Mouse (Mus musculus) gastrocnemius, adult 2 months (tissue): ENCODE data around the gene Mrps18a. TPM values are rescaled to one million over a fixed set of nuclear protein-coding genes. Genes with fewer than 3 reads are reported as not detected.

Experiments
- DNase-seq: peaks from one replicate; pipeline ENCODE4 v3.0.0; 2022
- H3K27ac ChIP-seq: fragments of 200-600 bp; 2 replicates; pipeline ENCODE4 v1.8.1; 2022; ENCODE audit warnings: mild to moderate bottlenecking
- H3K4me3 ChIP-seq: fragments of 200-600 bp; 2 replicates; pipeline ENCODE4 v1.8.1; 2022; ENCODE audit warnings: mild to moderate bottlenecking, moderate library complexity
- CTCF ChIP-seq: fragments of 200-600 bp; IDR thresholded peaks from 2 replicates; pipeline ENCODE4 v1.8.1; 2022; ENCODE audit warnings: antibody characterized with exemption, mild to moderate bottlenecking, moderate library complexity
- intact Hi-C: fragments of 180-260 bp; cut with DNase I; formaldehyde crosslinking; loops from one replicate; pipeline ENCODE4 v1.15.1; 2025
- total RNA-seq, 2 experiments: library from RNA; stranded (reverse); gene quantifications; 2 replicates each; pipeline ENCODE4 v1.2.3; 2021

Gene Mrps18a
- total RNA-seq, 2 experiments from 2014 or later = 84.2 to 104 TPM

DNA sequence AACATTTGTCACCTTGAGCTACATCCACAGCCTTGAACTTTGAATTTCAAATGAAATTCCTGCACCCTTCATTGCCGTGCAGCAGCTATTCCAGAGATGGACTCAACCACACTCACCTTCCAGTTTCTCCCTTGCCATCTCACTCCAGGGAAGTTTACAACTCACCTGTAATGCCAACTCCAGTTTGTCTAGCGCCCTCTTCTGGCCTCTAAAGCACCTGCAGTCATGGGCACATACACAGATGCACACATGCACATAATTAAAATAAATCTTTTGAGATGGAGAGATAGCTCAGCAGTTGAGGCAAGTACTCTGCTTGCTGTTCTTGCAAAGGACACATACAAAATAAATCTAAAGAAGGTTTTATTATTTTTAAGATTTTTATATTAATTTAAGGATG is 31.7 kb upstream of the Mrps18a start:
- intact Hi-C loops = no loop called here
- no peak overlapping the region for H3K27ac ChIP-seq
- TF ChIP-seq CTCF = peak; percentile 6; the same call in 1 of the 2 replicates
- H3K4me3 ChIP-seq = no peak overlapping the region
- no peak for DNase-seq

DNA sequence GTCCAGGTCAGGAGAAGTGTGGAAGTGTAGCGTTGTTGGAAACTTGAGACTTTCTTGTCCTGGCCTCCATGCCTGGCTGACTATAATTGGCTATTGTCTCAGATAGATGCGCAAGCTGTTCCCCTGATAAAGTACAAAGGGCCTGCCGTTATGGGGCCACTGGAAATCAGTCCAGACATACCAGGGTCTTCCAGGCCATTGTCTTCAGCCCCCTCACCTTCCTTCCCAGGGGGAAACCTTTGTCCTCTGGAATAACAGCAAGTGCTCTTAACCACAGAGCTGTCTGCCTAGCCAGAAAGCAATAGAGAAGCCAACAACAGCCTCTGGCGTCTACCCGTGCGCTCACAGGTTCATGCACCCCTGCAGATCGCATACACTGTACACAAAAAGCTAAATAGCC is 30.4 kb upstream of the Mrps18a start:
- intact Hi-C loops = no loop called here
- no peak overlapping the region for H3K27ac ChIP-seq
- no peak for TF ChIP-seq CTCF
- peak; percentile 10 for DNase-seq
- no peak overlapping the region for H3K4me3 ChIP-seq

DNA sequence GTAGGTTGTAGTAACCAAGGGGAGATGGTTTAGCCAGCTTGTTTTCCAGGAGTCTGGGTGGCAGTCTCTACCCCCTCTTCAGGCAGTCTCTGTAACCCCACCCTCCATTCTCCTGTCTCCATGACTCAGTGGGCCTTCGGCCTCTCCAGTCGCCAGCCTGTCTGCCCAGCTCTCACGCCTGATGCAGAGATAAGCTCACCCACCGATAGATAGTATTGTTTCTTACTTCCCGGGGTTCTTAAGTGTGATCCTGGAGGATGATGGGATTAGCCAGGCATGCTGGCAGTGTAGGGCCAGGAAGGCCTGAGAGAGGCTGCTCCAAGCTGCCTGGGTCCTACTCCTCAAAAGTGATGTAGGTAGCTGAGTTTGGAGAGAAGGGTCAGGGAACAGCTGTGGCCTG is 29.7 kb upstream of the Mrps18a start:
- no peak for DNase-seq
- intact Hi-C loops = no loop called here
- no peak for TF ChIP-seq CTCF
- peak overlapping the region; percentile 56 for H3K27ac ChIP-seq
- no peak overlapping the region for H3K4me3 ChIP-seq

DNA sequence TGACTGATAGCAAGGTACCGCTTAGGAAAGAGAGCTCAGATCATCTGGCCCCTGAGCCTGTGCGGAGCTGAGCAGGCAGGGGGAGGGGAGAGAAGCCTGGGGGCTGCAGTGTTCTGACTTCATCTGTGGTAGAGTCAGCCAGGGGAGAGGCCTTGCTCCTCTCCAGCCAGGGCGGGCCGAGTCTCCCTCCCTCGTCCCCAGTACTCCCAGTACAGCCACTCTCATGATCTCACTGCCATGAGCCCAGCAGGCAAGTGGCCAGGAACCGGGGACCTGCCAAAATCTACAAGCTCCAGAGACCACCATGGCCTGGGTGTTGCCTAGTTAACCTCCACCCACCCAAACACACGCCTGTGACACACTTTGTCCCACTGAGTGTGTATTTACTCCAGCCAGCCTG is 29.1 kb upstream of the Mrps18a start:
- DNase-seq = peak; percentile 85
- TF ChIP-seq CTCF = no peak
- Histone ChIP-seq H3K4me3 (no peak overlapping the region), H3K27ac (peak overlapping the region; percentile 56; the same call in 1 of the 2 replicates)
- intact Hi-C loops = no loop called here

DNA sequence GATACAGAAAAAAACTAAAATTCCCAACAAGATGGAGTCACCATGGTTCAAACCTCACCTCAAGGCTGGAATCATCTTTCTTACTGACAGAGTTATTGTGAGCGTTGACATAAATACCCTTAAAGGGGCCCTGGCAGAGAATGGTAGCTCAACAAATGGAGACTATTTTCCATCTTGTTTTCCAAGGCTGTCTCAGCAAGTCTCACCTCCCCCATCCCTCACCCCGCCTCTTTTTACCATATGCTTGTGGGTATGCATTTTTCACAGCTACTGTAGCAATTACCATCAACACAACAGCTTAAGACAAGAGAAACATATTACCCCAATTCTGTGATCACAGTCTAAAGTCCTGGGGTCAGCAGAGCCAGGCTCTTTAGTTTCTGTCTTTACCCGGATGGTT is 27.4 kb upstream of the Mrps18a start:
- intact Hi-C loops = no loop called here
- H3K27ac ChIP-seq = no peak overlapping the region
- DNase-seq = no peak
- H3K4me3 ChIP-seq = no peak overlapping the region
- TF ChIP-seq CTCF = no peak

DNA sequence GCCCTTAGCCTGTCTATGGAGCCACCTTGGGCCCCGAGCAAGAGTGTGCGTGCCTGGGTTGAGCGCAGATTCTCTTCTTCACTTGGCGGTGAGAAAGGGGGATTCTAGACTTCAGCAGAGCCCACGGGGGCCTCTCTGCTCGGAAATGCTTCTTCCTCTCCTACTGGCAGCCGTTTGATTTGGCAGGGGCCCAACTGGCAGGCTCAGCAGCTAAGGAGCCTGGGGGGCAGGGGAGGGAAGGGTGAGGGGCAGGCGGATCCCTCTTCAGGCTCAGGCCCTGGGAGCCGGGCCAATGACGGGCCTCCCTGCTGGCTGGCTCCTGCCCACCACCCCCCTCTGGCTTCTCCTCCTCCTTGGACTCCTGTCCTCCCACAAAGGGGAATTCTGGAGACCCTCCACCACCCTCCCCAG is 26.7 kb upstream of the Mrps18a start:
- peak; percentile 81 for DNase-seq
- TF ChIP-seq CTCF = no peak
- intact Hi-C loops = no loop called here
- H3K27ac ChIP-seq = peak overlapping the region; percentile 28; the same call in 1 of the 2 replicates
- peak overlapping the region; percentile 13; the same call in 1 of the 2 replicates for H3K4me3 ChIP-seq

DNA sequence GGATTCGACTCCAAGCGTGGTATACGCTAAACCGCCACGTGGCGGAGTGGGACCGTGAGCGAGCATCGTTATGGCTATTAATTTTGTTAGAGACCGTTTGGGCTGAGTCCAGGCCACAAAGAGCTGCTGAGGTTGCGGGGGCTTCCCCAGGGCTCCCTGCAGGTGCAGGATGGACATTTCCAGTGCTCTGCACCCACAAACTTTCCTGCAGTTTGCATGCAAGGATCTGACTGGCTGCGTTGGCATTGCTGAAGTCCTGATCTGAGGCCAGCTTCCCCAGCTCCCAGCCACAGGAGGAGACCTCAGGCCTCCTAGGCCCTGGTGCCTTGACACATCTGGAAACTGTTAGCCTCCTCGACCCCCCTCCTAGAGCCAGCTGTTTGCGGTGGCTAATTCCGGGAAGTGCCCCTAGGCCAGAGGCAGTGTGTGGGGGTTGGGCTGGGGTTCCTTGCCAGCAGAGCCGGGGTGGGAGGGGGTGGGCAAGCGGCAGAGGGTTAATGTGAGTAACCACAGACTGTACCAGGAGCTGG is 24.4 kb upstream of the Mrps18a start:
- H3K27ac ChIP-seq = peak overlapping the region; percentile 31; the same call in 1 of the 2 replicates
- intact Hi-C loops = no loop called here
- H3K4me3 ChIP-seq = no peak overlapping the region
- peak; percentile 33 for DNase-seq
- TF ChIP-seq CTCF = peak; percentile 33

DNA sequence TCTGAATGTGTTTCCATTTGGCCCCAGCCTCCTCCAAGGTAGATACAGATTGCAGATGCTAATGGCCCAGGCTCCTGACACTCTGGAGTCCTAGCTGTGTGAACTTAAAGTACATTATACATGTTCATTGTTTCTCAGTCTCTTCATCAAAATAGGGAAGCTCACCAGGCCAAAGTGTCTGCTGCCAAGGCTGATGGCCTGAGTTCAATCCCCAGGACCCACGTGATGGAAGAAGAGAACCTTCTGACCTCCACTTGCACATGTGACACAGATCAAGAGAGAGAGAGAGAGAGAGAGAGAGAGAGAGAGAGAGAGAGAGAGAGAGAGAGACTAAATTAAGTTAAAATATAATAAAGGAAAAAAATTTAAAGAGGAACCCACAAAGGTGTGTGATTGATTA is 19.4 kb upstream of the Mrps18a start:
- intact Hi-C loops = no loop called here
- no peak for TF ChIP-seq CTCF

DNA sequence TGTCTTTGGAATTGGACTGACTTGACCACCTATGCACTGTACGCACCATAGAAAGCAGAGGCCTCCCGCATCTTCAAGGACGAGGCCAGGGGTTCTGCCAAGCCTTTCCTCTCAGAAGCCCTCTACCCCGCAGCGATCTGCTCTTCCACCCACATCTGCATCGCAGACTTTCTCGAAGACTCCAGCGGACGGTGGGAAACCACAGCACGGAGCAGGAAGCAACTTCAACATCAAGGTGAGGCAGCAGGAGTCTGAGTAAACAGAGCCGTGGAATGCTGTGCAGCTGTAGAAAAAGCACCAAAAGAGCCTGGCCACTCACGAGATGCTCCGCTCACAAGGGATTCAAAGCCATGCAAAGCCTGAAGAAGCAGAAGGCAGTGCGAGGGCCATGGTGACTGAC is 18.9 kb upstream of the Mrps18a start:
- Histone ChIP-seq H3K4me3 (no peak overlapping the region), H3K27ac (no peak overlapping the region)
- DNase-seq = no peak
- intact Hi-C loops = no loop called here
- no peak for TF ChIP-seq CTCF

More for the DNA sequence above, 19.4 kb upstream of the Mrps18a start:
- DNase-seq = no peak
- H3K27ac ChIP-seq = no peak overlapping the region
- H3K4me3 ChIP-seq = no peak overlapping the region

DNA sequence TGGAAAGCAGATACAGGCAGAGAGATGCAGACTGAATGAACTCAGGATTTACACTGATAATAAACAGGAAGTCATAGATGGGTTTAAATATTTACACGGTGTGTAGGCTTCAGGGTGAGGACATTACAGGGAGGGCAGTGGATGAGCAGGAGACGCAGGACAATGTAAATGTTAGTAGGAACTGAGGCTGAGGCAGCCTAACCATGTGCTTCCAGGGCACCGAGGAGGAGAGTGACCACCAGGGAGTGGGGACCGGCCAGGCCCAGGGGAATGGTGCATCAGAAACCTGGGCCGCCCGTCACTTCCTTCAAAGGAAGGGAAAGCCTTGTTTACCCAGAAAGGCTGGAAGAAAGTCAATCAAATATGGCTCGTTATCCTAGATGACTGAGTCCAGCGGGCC is 12.3 kb upstream of the Mrps18a start:
- Histone ChIP-seq H3K4me3 (no peak overlapping the region), H3K27ac (no peak overlapping the region)
- intact Hi-C loops = no loop called here
- no peak for TF ChIP-seq CTCF
- no peak for DNase-seq

DNA sequence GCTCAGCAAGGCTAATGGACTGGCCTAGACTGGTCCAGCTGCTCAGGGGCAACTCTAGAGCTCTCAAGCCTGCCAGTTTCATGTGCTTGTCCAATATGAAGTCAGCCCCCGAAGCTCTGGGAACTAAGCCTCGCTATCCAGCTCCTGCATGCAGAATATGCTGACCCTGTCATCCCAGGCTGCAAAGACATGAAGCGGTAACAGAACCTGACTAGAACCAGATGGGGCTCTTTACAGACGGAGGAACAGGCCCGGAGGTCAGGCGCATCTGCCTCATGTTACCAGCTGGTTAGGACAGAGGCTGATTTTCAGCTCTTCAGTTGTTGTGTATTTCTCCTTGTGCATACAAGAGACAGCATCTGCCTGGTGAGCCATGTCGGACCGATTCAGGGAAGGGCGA is 8.9 kb upstream of the Mrps18a start:
- TF ChIP-seq CTCF = no peak
- DNase-seq = no peak
- intact Hi-C loops = loop anchor here (1.0 kb wide), 1 partner anchor 59 kb away; no protein-coding TSS in a partner anchor
- Histone ChIP-seq H3K27ac (no peak overlapping the region), H3K4me3 (no peak overlapping the region)

DNA sequence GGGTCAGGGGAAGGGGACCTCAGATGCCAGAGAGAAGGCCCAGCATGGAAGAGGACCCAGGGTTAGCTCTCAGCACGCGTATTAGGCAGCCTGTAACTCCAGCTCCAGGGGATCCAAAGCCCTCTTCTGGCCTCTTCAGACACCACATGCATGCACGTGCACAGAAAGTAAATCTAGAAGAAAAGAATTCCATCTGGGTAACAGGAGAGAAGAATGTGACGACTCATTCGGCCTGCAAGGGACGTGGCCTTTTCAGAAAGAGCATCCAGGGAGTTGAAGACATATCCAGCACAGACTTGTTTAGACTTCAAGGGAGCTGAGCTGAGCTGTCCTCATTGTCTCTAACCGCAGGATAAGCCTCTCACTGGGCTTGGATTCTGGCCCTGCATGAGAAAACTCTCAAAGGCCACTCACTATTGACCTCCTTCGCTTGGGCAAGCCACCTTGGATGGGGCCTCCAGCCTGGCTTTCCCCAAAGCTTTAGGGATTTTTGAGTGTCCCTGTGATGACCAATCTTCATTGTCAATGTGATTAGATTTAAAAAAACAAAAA is 8.1 kb upstream of the Mrps18a start:
- no peak for DNase-seq
- no peak for TF ChIP-seq CTCF
- intact Hi-C loops = loop anchor here (1.0 kb wide), 1 partner anchor 59 kb away; no protein-coding TSS in a partner anchor
- Histone ChIP-seq H3K27ac (peak overlapping the region; percentile 28; the same call in 1 of the 2 replicates), H3K4me3 (no peak overlapping the region)

DNA sequence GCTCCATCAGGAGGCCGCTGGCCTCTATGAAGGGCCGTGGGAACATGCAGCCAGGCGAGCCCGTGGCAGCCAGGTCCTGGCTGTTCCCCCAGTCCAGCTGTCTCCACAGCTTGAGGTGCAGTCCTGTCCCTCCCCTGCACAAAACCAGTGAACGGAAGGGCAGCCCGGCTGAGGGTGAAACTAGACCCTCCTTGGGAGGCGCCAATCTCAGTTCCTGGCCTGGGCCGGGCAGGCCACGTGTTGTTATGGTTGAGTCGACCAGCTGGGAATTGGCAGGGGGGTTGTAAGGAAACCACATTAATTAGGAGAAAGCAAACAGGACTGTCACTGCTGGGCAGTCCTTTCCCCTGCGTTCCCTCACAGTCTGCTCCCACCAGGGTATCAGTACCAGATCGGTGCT is 6.3 kb upstream of the Mrps18a start:
- Histone ChIP-seq H3K4me3 (peak overlapping the region; percentile 28), H3K27ac (peak overlapping the region; percentile 83)
- peak; percentile 89 for DNase-seq
- intact Hi-C loops = no loop called here
- peak; percentile 3; the same call in 1 of the 2 replicates for TF ChIP-seq CTCF

DNA sequence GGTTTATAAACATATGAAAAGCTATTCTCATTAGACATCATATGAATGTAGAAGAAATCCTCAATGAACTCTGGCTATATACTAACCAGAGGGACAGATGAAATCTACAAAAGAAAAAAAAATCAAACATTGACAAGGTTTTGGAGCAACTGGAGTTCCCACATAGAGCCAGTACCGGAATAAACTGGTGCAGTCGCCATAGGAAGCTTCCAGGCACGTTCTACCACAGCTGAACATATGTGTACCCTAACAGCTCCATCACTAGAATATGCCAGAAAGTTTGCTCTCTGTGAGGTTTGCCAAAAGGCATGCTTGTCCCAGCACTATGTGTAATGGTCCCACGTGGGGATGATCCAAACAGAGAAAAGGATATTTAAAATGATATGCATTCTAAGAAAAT is 2.5 kb upstream of the Mrps18a start:
- DNase-seq = no peak
- H3K27ac ChIP-seq = no peak overlapping the region
- H3K4me3 ChIP-seq = no peak overlapping the region
- intact Hi-C loops = no loop called here
- no peak for TF ChIP-seq CTCF
